Mouse (Mus musculus) erythroblast, embryonic 14.5 days (primary cell): ENCODE results near the gene Ammecr1. TPM values are rescaled to one million over a fixed set of nuclear protein-coding genes. Genes with fewer than 3 reads are reported as not detected.

Source experiments
- H3K27me3 ChIP-seq: 2 replicates; pipeline ENCODE4 v1.6.1; 2012; ENCODE audit warnings: inconsistent platforms; ENCODE audit not compliant: control insufficient read depth
- H3K36me3 ChIP-seq: 2 replicates; pipeline ENCODE4 v1.6.1; 2012; ENCODE audit warnings: mild to moderate bottlenecking, inconsistent platforms; ENCODE audit not compliant: control insufficient read depth
- H3K4me1 ChIP-seq: 2 replicates; pipeline ENCODE4 v1.6.1; 2012; ENCODE audit warnings: inconsistent platforms; ENCODE audit not compliant: control insufficient read depth
- H3K4me3 ChIP-seq: replicated peaks from 2 replicates; pipeline ENCODE3; 2012; ENCODE audit warnings: moderate library complexity, mild to moderate bottlenecking, inconsistent platforms
- H3K9me3 ChIP-seq: 2 replicates; pipeline ENCODE4 v1.6.1; 2012; ENCODE audit warnings: low read length, inconsistent platforms, mixed read lengths; ENCODE audit not compliant: control insufficient read depth
- GATA1 ChIP-seq: IDR thresholded peaks from 2 replicates; pipeline ENCODE4 v1.6.1; 2012; ENCODE audit warnings: low read length, inconsistent platforms, mixed read lengths
- TAL1 ChIP-seq: IDR thresholded peaks from 3 replicates; pipeline ENCODE4 v1.6.1; 2012; ENCODE audit warnings: low read length, inconsistent platforms, mixed read lengths
- polyA plus RNA-seq: library from polyadenylated mRNA; stranded (reverse); fragments of >175 nt; gene quantifications from 2 replicates; pipeline ENCODE4 v1.2.3, GENCODE M21; 2012

The Ammecr1 gene
- polyA plus RNA-seq, 1 experiment: 0.72 TPM

- Histone ChIP-seq H3K36me3 (no peaks in the 10 kb centered on the region), H3K9me3 (no peaks in the 10 kb centered on the region), H3K4me1 (peaks cover 54% of the 10 kb centered on the region), H3K4me3 (peak overlapping the region; percentile 50), H3K27me3 (no peaks in the 10 kb centered on the region)
- TF ChIP-seq GATA1 (no peak), TAL1 (0 out of 3 replicates have a peak, but pooled peaks have one; percentile 25)
Measured at GRCm38 (mm10) chrX:142981530-142982130, 15.1 kb upstream of the Ammecr1 start.

GRCm38 (mm10) chrX:142980855-142981529 lies 14.5 kb upstream of the Ammecr1 start:
- no peaks in the 10 kb centered on the region for H3K36me3 ChIP-seq
- H3K4me3 ChIP-seq: peak overlapping the region; percentile 50
- no peaks in the 10 kb centered on the region for H3K27me3 ChIP-seq
- TF ChIP-seq GATA1 (no peak), TAL1 (no peak)
- peaks cover 54% of the 10 kb centered on the region for H3K4me1 ChIP-seq
- H3K9me3 ChIP-seq: no peaks in the 10 kb centered on the region

GRCm38 (mm10) chrX:142979224-142979623 lies 12.7 kb upstream of the Ammecr1 start:
- H3K36me3 ChIP-seq: no peaks in the 10 kb centered on the region
- no peaks in the 10 kb centered on the region for H3K27me3 ChIP-seq
- H3K9me3 ChIP-seq: no peaks in the 10 kb centered on the region
- H3K4me1 ChIP-seq: peaks cover 50% of the 10 kb centered on the region
- H3K4me3 ChIP-seq: no peak overlapping the region
- TF ChIP-seq TAL1: no peak
- TF ChIP-seq GATA1: no peak

- no peaks in the 10 kb centered on the region for H3K9me3 ChIP-seq
- H3K27me3 ChIP-seq: no peaks in the 10 kb centered on the region
- no peaks in the 10 kb centered on the region for H3K36me3 ChIP-seq
- TF ChIP-seq TAL1 (no peak), GATA1 (no peak)
- peak overlapping the region; percentile 38 for H3K4me3 ChIP-seq
- peaks cover 47% of the 10 kb centered on the region for H3K4me1 ChIP-seq
Measured at GRCm38 (mm10) chrX:142972443-142972970, 6.0 kb upstream of the Ammecr1 start.

GRCm38 (mm10) chrX:142971759-142972158 lies 5.2 kb upstream of the Ammecr1 start:
- H3K4me1 ChIP-seq: peaks cover 53% of the 10 kb centered on the region
- no peaks in the 10 kb centered on the region; the same call in 1 of the 2 replicates for H3K27me3 ChIP-seq
- H3K9me3 ChIP-seq: no peaks in the 10 kb centered on the region
- no peak overlapping the region for H3K4me3 ChIP-seq
- no peaks in the 10 kb centered on the region for H3K36me3 ChIP-seq
- TF ChIP-seq TAL1 (no peak), GATA1 (no peak)

- Histone ChIP-seq H3K4me3 (peak overlapping the region; percentile 95), H3K9me3 (peaks cover 6% of the 10 kb centered on the region), H3K36me3 (peaks cover 18% of the 10 kb centered on the region), H3K4me1 (peaks cover 55% of the 10 kb centered on the region), H3K27me3 (peaks cover 6% of the 10 kb centered on the region; the same call in 1 of the 2 replicates)
- TF ChIP-seq TAL1 (no peak), GATA1 (no peak)
Measured at GRCm38 (mm10) chrX:142967067-142967466, 539 bp upstream of the Ammecr1 start.

GRCm38 (mm10) chrX:142965236-142966007 lies 1.1 kb downstream of the Ammecr1 start:
- Histone ChIP-seq H3K4me3 (peak overlapping the region; percentile 95), H3K4me1 (peaks cover 50% of the 10 kb centered on the region), H3K9me3 (peaks cover 6% of the 10 kb centered on the region), H3K27me3 (peaks cover 6% of the 10 kb centered on the region; the same call in 1 of the 2 replicates), H3K36me3 (peaks cover 26% of the 10 kb centered on the region)
- TF ChIP-seq GATA1 (no peak), TAL1 (no peak)

GRCm38 (mm10) chrX:142960434-142960833 lies 6.1 kb downstream of the Ammecr1 start:
- Histone ChIP-seq H3K9me3 (no peaks in the 10 kb centered on the region), H3K4me1 (peaks cover 27% of the 10 kb centered on the region), H3K36me3 (peaks cover 59% of the 10 kb centered on the region), H3K27me3 (no peaks in the 10 kb centered on the region), H3K4me3 (no peak overlapping the region)
- TF ChIP-seq TAL1 (no peak), GATA1 (no peak)

- TF ChIP-seq GATA1 (no peak), TAL1 (no peak)
- Histone ChIP-seq H3K36me3 (peaks cover 59% of the 10 kb centered on the region), H3K4me1 (peaks cover 27% of the 10 kb centered on the region), H3K9me3 (no peaks in the 10 kb centered on the region), H3K27me3 (no peaks in the 10 kb centered on the region), H3K4me3 (no peak overlapping the region)
Measured at GRCm38 (mm10) chrX:142959674-142960307, 6.7 kb downstream of the Ammecr1 start.
